Mouse (Mus musculus) spleen, postnatal 14 days (tissue): ENCODE results near the gene Gm20843.
"Not testable (repeated sequence)": the region's sequence is repeated elsewhere in the genome, so short reads cannot be mapped to it uniquely, and the experiment has no call there.

Experiments used
- DNase-seq, 2 experiments: peaks; one replicate each; pipeline ENCODE4 v3.0.0; 2021 to 2022; ENCODE audit warnings: low spot score in 2 of 2

Gm20843 gene

DNA sequence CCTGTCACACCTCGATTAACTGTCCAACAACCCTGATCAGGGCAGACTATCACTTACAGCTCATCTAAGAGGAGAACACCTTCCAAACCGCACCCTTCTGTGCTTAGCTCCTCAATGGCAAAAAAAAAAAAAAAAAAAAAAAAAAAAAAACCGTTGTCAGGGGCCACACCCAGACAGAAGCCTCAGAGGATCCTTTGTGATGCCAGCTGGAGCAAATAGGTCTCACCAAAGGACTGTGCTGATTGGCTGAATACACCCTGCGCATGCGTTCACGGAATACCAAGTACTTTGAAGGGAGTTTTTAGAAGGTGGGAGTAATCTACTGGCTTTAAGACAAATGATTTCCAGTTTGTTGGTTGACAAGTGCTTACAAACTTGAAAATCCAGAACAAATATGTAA, at the start of gene Gm20843:
Gm20843 (minus strand) TSS at position 101 of the 400 bp plus-strand sequence.
- DNase-seq = not testable (repeated sequence)
